Mouse (Mus musculus) forebrain, embryonic 12.5 days (tissue): ENCODE measurements around the gene Lrig1. TPM values are rescaled to one million over a fixed set of nuclear protein-coding genes. Genes with fewer than 3 reads are reported as not detected.

ENCODE experiments used
- ATAC-seq: fragments of 200-750 bp; cut with Nextera tagmentation; 2 replicates; pipeline ENCODE4 v1.8.0; 2017; ENCODE audit warnings: moderate TSS enrichment; ENCODE audit not compliant: low FRiP score
- H3K27ac ChIP-seq: fragments of 300-500 bp; sonication (generic); 2 replicates; pipeline ENCODE4 v1.5.1; 2016; ENCODE audit warnings: mild to moderate bottlenecking
- H3K27me3 ChIP-seq: fragments of 300-500 bp; sonication (generic); 2 replicates; pipeline ENCODE4 v1.6.1; 2016; ENCODE audit warnings: mild to moderate bottlenecking
- H3K36me3 ChIP-seq: fragments of 300-500 bp; sonication (generic); replicated peaks from 2 replicates; pipeline ENCODE4 v1.6.1; 2016; ENCODE audit warnings: mild to moderate bottlenecking
- H3K4me1 ChIP-seq: fragments of 300-500 bp; sonication (generic); 2 replicates; pipeline ENCODE4 v1.6.1; 2016
- H3K4me2 ChIP-seq: fragments of 300-500 bp; sonication (generic); 2 replicates; pipeline ENCODE4 v1.6.1; 2016; ENCODE audit warnings: mild to moderate bottlenecking, moderate library complexity
- H3K4me3 ChIP-seq: fragments of 300-500 bp; sonication (generic); replicated peaks from 2 replicates; pipeline ENCODE4 v1.5.1; 2016; ENCODE audit warnings: mild to moderate bottlenecking
- H3K9ac ChIP-seq: fragments of 300-500 bp; sonication (generic); 2 replicates; pipeline ENCODE4 v1.6.1; 2016; ENCODE audit warnings: mild to moderate bottlenecking
- H3K9me3 ChIP-seq: fragments of 300-500 bp; sonication (generic); 2 replicates; pipeline ENCODE4 v1.6.1; 2016
- WGBS: fragments of 180-500 bp; shearing (Covaris S2); methylation state at CpG from one replicate; pipeline ENCODE4 v1.1.7; 2016; 5-methylcytosine and 5-hydroxymethylcytosine counted together
- polyA plus RNA-seq: library from polyadenylated mRNA; unstranded; fragments of >200 nt; fragmentation: Nextera tagmentation; extraction: Ambion mirVana; gene quantifications from 2 replicates; pipeline ENCODE4 v1.2.1, GENCODE M21; 2016

Gene Lrig1
- polyA plus RNA-seq, 1 experiment from 2014 or later = 17.7 TPM

GRCm38 (mm10) chr6:94681446-94682269 is 18.3 kb downstream of the Lrig1 start:
- H3K27me3 ChIP-seq = no peaks in the 10 kb centered on the region

GRCm38 (mm10) chr6:94680760-94681445 is 19.1 kb downstream of the Lrig1 start:
- H3K36me3 ChIP-seq = no peaks in the 10 kb centered on the region
- peak overlapping the region; percentile 73; the same call in 1 of the 2 replicates for H3K27ac ChIP-seq
- no peak for ATAC-seq
- H3K9ac ChIP-seq = 0 out of 2 replicates have a peak overlapping the region, but pooled peaks have one; percentile 4
- WGBS = 41% methylated on average over 5 of the region's 5 CpGs
- H3K4me3 ChIP-seq = no peak overlapping the region
- no peak overlapping the region for H3K4me2 ChIP-seq
- H3K4me1 ChIP-seq = peaks cover 85% of the 10 kb centered on the region
- no peaks in the 10 kb centered on the region for H3K27me3 ChIP-seq
- H3K9me3 ChIP-seq = no peaks in the 10 kb centered on the region

More at GRCm38 (mm10) chr6:94681446-94682269, 18.3 kb downstream of the Lrig1 start:
- no peaks in the 10 kb centered on the region for H3K9me3 ChIP-seq
- H3K4me3 ChIP-seq = no peak overlapping the region; the same call in 1 of the 2 replicates
- peak overlapping the region; percentile 33; the same call in 1 of the 2 replicates for H3K9ac ChIP-seq
- WGBS = 52% methylated on average over 15 of the region's 15 CpGs
- H3K27ac ChIP-seq = peak overlapping the region; percentile 73
- H3K4me2 ChIP-seq = peak overlapping the region; percentile 33
- H3K4me1 ChIP-seq = peaks cover 83% of the 10 kb centered on the region
- H3K36me3 ChIP-seq = no peaks in the 10 kb centered on the region
- no peak for ATAC-seq

- 87% methylated on average over 1 of the region's 1 CpGs for WGBS
- H3K4me1 ChIP-seq = peaks cover 85% of the 10 kb centered on the region
These were observed 20.7 kb downstream of the Lrig1 start for GRCm38 (mm10) chr6:94679249-94679648.

GRCm38 (mm10) chr6:94678377-94679164 is 21.4 kb downstream of the Lrig1 start:
- H3K27ac ChIP-seq = peak overlapping the region; percentile 68; the same call in 1 of the 2 replicates
- H3K9ac ChIP-seq = no peak overlapping the region
- H3K4me1 ChIP-seq = peaks cover 85% of the 10 kb centered on the region
- WGBS = 28% methylated on average over 6 of the region's 6 CpGs
- H3K36me3 ChIP-seq = no peaks in the 10 kb centered on the region
- peak; percentile 37; the same call in 1 of the 2 replicates for ATAC-seq
- no peaks in the 10 kb centered on the region for H3K27me3 ChIP-seq
- peak overlapping the region; percentile 6 for H3K4me2 ChIP-seq
- no peak overlapping the region for H3K4me3 ChIP-seq
- no peaks in the 10 kb centered on the region for H3K9me3 ChIP-seq

More at GRCm38 (mm10) chr6:94679249-94679648, 20.7 kb downstream of the Lrig1 start:
- Histone ChIP-seq H3K36me3 (no peaks in the 10 kb centered on the region), H3K27ac (no peak overlapping the region), H3K4me2 (no peak overlapping the region), H3K9me3 (no peaks in the 10 kb centered on the region), H3K9ac (no peak overlapping the region), H3K27me3 (no peaks in the 10 kb centered on the region), H3K4me3 (no peak overlapping the region)
- ATAC-seq = no peak

GRCm38 (mm10) chr6:94677448-94677847 is 22.5 kb downstream of the Lrig1 start:
- Histone ChIP-seq H3K27ac (peak overlapping the region; percentile 68), H3K4me1 (peaks cover 88% of the 10 kb centered on the region)

GRCm38 (mm10) chr6:94676840-94677239 is 23.1 kb downstream of the Lrig1 start:
- H3K9ac ChIP-seq = no peak overlapping the region
- H3K9me3 ChIP-seq = no peaks in the 10 kb centered on the region
- H3K4me3 ChIP-seq = no peak overlapping the region
- no peaks in the 10 kb centered on the region for H3K27me3 ChIP-seq
- peaks cover 88% of the 10 kb centered on the region for H3K4me1 ChIP-seq
- WGBS = 84% methylated on average over 3 of the region's 3 CpGs
- no peaks in the 10 kb centered on the region for H3K36me3 ChIP-seq
- no peak for ATAC-seq
- H3K4me2 ChIP-seq = no peak overlapping the region
- 0 out of 2 replicates have a peak overlapping the region, but pooled peaks have one; percentile 68 for H3K27ac ChIP-seq

More at GRCm38 (mm10) chr6:94677448-94677847, 22.5 kb downstream of the Lrig1 start:
- no peak overlapping the region for H3K9ac ChIP-seq
- H3K36me3 ChIP-seq = no peaks in the 10 kb centered on the region
- 43% methylated on average over 3 of the region's 3 CpGs for WGBS
- no peaks in the 10 kb centered on the region for H3K27me3 ChIP-seq
- H3K4me2 ChIP-seq = no peak overlapping the region
- no peak for ATAC-seq
- H3K9me3 ChIP-seq = no peaks in the 10 kb centered on the region
- H3K4me3 ChIP-seq = no peak overlapping the region

GRCm38 (mm10) chr6:94676300-94676699 is 23.7 kb downstream of the Lrig1 start:
- H3K4me2 ChIP-seq = no peak overlapping the region; the same call in 1 of the 2 replicates
- H3K27me3 ChIP-seq = no peaks in the 10 kb centered on the region
- no peak overlapping the region for H3K9ac ChIP-seq
- no peak overlapping the region for H3K4me3 ChIP-seq
- peaks cover 87% of the 10 kb centered on the region for H3K4me1 ChIP-seq
- H3K36me3 ChIP-seq = no peaks in the 10 kb centered on the region
- no peaks in the 10 kb centered on the region for H3K9me3 ChIP-seq
- 55% methylated on average over 7 of the region's 7 CpGs for WGBS
- H3K27ac ChIP-seq = peak overlapping the region; percentile 46; the same call in 1 of the 2 replicates
- no peak for ATAC-seq

GRCm38 (mm10) chr6:94672426-94672825 is 27.5 kb downstream of the Lrig1 start:
- no peak overlapping the region for H3K9ac ChIP-seq
- no peak overlapping the region for H3K4me3 ChIP-seq
- H3K27me3 ChIP-seq = no peaks in the 10 kb centered on the region
- H3K4me1 ChIP-seq = peaks cover 91% of the 10 kb centered on the region
- H3K27ac ChIP-seq = no peak overlapping the region
- 87% methylated on average over 2 of the region's 2 CpGs for WGBS
- H3K36me3 ChIP-seq = no peaks in the 10 kb centered on the region
- no peak overlapping the region for H3K4me2 ChIP-seq
- H3K9me3 ChIP-seq = no peaks in the 10 kb centered on the region
- no peak for ATAC-seq

- Histone ChIP-seq H3K27me3 (no peaks in the 10 kb centered on the region), H3K9me3 (no peaks in the 10 kb centered on the region), H3K4me3 (no peak overlapping the region), H3K27ac (peak overlapping the region; percentile 31), H3K4me1 (peaks cover 88% of the 10 kb centered on the region), H3K36me3 (no peaks in the 10 kb centered on the region), H3K9ac (no peak overlapping the region), H3K4me2 (no peak overlapping the region)
- no peak for ATAC-seq
- 35% methylated on average over 6 of the region's 6 CpGs for WGBS
These were observed 30.6 kb downstream of the Lrig1 start for GRCm38 (mm10) chr6:94669370-94669769.

GRCm38 (mm10) chr6:94668204-94668863 is 31.6 kb downstream of the Lrig1 start:
- Histone ChIP-seq H3K27me3 (no peaks in the 10 kb centered on the region), H3K4me1 (peaks cover 78% of the 10 kb centered on the region), H3K9me3 (no peaks in the 10 kb centered on the region), H3K36me3 (no peaks in the 10 kb centered on the region), H3K27ac (peak overlapping the region; percentile 80), H3K9ac (0 out of 2 replicates have a peak overlapping the region, but pooled peaks have one; percentile 12), H3K4me2 (peak overlapping the region; percentile 37), H3K4me3 (no peak overlapping the region)
- WGBS = 15% methylated on average over 13 of the region's 13 CpGs
- ATAC-seq = peak; percentile 78; the same call in 1 of the 2 replicates

GRCm38 (mm10) chr6:94667131-94667530 is 32.8 kb downstream of the Lrig1 start:
- H3K36me3 ChIP-seq = no peaks in the 10 kb centered on the region
- 0 out of 2 replicates have a peak overlapping the region, but pooled peaks have one; percentile 38 for H3K27ac ChIP-seq
- H3K9ac ChIP-seq = no peak overlapping the region
- no peaks in the 10 kb centered on the region for H3K9me3 ChIP-seq
- ATAC-seq = no peak
- no peaks in the 10 kb centered on the region for H3K27me3 ChIP-seq
- no peak overlapping the region for H3K4me2 ChIP-seq
- peaks cover 71% of the 10 kb centered on the region for H3K4me1 ChIP-seq
- H3K4me3 ChIP-seq = no peak overlapping the region
- 64% methylated on average over 4 of the region's 4 CpGs for WGBS
